Mouse (Mus musculus) cerebellum, adult 9-10 months (tissue): Measurements from ENCODE around the gene Gm10277.
A peak's percentile ranks its signal among the peaks of the same experiment; 100 is the strongest.

Experiments used
- DNase-seq: peaks from one replicate; pipeline ENCODE4 v3.0.0; 2022

Gene Gm10277

GRCm38 (mm10) chr11:77795216-77795615, 7.7 kb upstream of the Gm10277 start:
- DNase-seq, result no peak

- peak; percentile 98 for DNase-seq
Measured at GRCm38 (mm10) chr11:77793238-77793930, 5.8 kb upstream of the Gm10277 start.

- DNase-seq, result no peak
Measured at GRCm38 (mm10) chr11:77792566-77792909, 5.0 kb upstream of the Gm10277 start.

- DNase-seq, result peak; percentile 72
Measured at GRCm38 (mm10) chr11:77791752-77792565, 4.4 kb upstream of the Gm10277 start.

- DNase-seq, result no peak
Measured at GRCm38 (mm10) chr11:77791241-77791727, 3.7 kb upstream of the Gm10277 start.

- DNase-seq, result no peak
Measured at GRCm38 (mm10) chr11:77790286-77790685, 2.7 kb upstream of the Gm10277 start.

- DNase-seq, result no peak
Measured at GRCm38 (mm10) chr11:77789512-77789911, 2.0 kb upstream of the Gm10277 start.

GRCm38 (mm10) chr11:77785768-77786561, 1.6 kb downstream of the Gm10277 start:
- DNase-seq, result peak; percentile 71

GRCm38 (mm10) chr11:77785396-77785767, 2.2 kb downstream of the Gm10277 start:
- no peak for DNase-seq

- DNase-seq, result no peak
Measured at GRCm38 (mm10) chr11:77784894-77785293, 2.7 kb downstream of the Gm10277 start.

GRCm38 (mm10) chr11:77783747-77784646, 3.5 kb downstream of the Gm10277 start:
- DNase-seq, result peak; percentile 63

GRCm38 (mm10) chr11:77783211-77783746, 4.3 kb downstream of the Gm10277 start:
- no peak for DNase-seq

GRCm38 (mm10) chr11:77782104-77782815, 5.3 kb downstream of the Gm10277 start:
- no peak for DNase-seq

GRCm38 (mm10) chr11:77781088-77781487, 6.5 kb downstream of the Gm10277 start:
- DNase-seq, result peak; percentile 77

GRCm38 (mm10) chr11:77779240-77779639, 8.3 kb downstream of the Gm10277 start:
- DNase-seq, result no peak

GRCm38 (mm10) chr11:77777937-77778336, 9.6 kb downstream of the Gm10277 start:
- no peak for DNase-seq

- no peak for DNase-seq
Measured at GRCm38 (mm10) chr11:77777436-77777835, 10.1 kb downstream of the Gm10277 start.

- no peak for DNase-seq
Measured at GRCm38 (mm10) chr11:77775701-77776400, 11.7 kb downstream of the Gm10277 start.

- no peak for DNase-seq
Measured at GRCm38 (mm10) chr11:77771879-77772713, 15.5 kb downstream of the Gm10277 start.

- DNase-seq, result peak; percentile 13
Measured at GRCm38 (mm10) chr11:77770346-77770745, 17.2 kb downstream of the Gm10277 start.
